Mouse (Mus musculus) natural killer cell, adult 2 months (primary cell): Measurements from ENCODE around the gene Naip2.
A peak's percentile ranks its signal among the peaks of the same experiment; 100 is the strongest.
"Not testable (repeated sequence)": the region's sequence is repeated elsewhere in the genome, so short reads cannot be mapped to it uniquely, and the experiment has no call there.

Experiments
- DNase-seq, 2 experiments: peaks; one replicate each; pipeline ENCODE4 v3.0.0; 2022; ENCODE audit warnings: low spot score in 2 of 2

The Naip2 gene

GRCm38 (mm10) chr13:100201659-100202333, at the start of gene Naip2:
Gene Naip2 (minus strand): TSS chr13:100202092.
- DNase-seq, result peak; percentile 28 to 32

- DNase-seq, result peak; percentile 7 to 9
Measured at GRCm38 (mm10) chr13:100246896-100247519, 45.1 kb upstream of the Naip2 start.

GRCm38 (mm10) chr13:100246223-100246622, 44.3 kb upstream of the Naip2 start, which contains the start of gene Naip5:
Gene Naip5 (minus strand): TSS chr13:100246323.
- DNase-seq, result not testable (repeated sequence)

GRCm38 (mm10) chr13:100243702-100244101, 41.8 kb upstream of the Naip2 start:
- no peak for DNase-seq

- DNase-seq, result not testable (repeated sequence)
Measured at GRCm38 (mm10) chr13:100213683-100214082, 11.8 kb upstream of the Naip2 start.

- DNase-seq, result no peak
Measured at GRCm38 (mm10) chr13:100210540-100210939, 8.6 kb upstream of the Naip2 start.

GRCm38 (mm10) chr13:100203319-100203718, 1.4 kb upstream of the Naip2 start:
- DNase-seq, result no peak

GRCm38 (mm10) chr13:100200778-100201177, 1.1 kb downstream of the Naip2 start:
- DNase-seq, result no peak

GRCm38 (mm10) chr13:100195421-100195820, 6.5 kb downstream of the Naip2 start:
- no peak for DNase-seq

GRCm38 (mm10) chr13:100183111-100183510, 18.8 kb downstream of the Naip2 start:
- DNase-seq, result not testable (repeated sequence)

GRCm38 (mm10) chr13:100174360-100174759, 27.5 kb downstream of the Naip2 start:
- not testable (repeated sequence) for DNase-seq

- DNase-seq, result not testable (repeated sequence)
Measured at GRCm38 (mm10) chr13:100166378-100166777, 35.5 kb downstream of the Naip2 start.

GRCm38 (mm10) chr13:100162467-100162866, 39.4 kb downstream of the Naip2 start:
- not testable (repeated sequence) for DNase-seq

- DNase-seq, result not testable (repeated sequence)
Measured at GRCm38 (mm10) chr13:100161171-100161870, 40.6 kb downstream of the Naip2 start.

GRCm38 (mm10) chr13:100156624-100157023, 45.3 kb downstream of the Naip2 start:
- DNase-seq, result no peak

- DNase-seq, result no peak
Measured at GRCm38 (mm10) chr13:100152659-100153058, 49.2 kb downstream of the Naip2 start.

- no peak for DNase-seq
Measured at GRCm38 (mm10) chr13:100141646-100142314, 60.1 kb downstream of the Naip2 start.

- no peak for DNase-seq
Measured at GRCm38 (mm10) chr13:100125258-100125643, 76.6 kb downstream of the Naip2 start.

GRCm38 (mm10) chr13:100124423-100125257, 77.3 kb downstream of the Naip2 start, which contains the start of gene Smn1:
Gene Smn1 (plus strand): TSS chr13:100124852.
- DNase-seq, result peak; percentile 79 to 87

GRCm38 (mm10) chr13:100123970-100124369, 77.9 kb downstream of the Naip2 start:
- DNase-seq, result no peak
